Comparison of ENCODE assay signal across 23 mouse cellular contexts in the genomic region with DNA sequence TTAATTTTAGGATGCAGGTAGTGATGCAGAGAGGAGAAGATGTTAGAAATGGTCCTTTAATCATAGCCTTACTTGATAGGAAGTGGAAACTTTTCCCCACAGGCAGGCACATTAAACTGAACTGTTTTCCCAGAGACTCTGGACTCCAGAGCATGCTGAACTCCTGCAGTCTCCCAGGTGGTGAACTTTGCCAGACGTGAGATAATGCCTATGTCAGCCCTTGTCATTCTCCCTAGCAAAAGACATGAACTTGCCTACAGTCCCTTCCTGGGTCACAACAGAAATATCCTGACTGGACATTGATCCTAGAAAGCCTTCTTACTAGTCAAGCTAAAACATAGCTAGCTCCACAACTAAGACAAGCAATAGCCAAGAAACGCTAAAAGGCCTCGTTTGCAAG. TPM values are rescaled to one million over a fixed set of nuclear protein-coding genes. Genes with fewer than 3 reads are reported as not detected.
DNase-seq lines count a peak whose midpoint lies in the region; ATAC-seq lines count a peak whose summit lies in the region.
"Had no signal": no experiment of that assay in that cellular context is flagged by ENCODE, and none has a peak within 500 bp of the region (broad histone marks: within the 10 kb centered on the region; RNA-seq: fewer than 3 reads in every experiment).

No protein-coding gene starts in this region.

- WGBS in intestine, embryonic 16.5 days: 81% methylated on average over 3 of the region's 3 CpGs
- 80% methylated on average over 3 of the region's 3 CpGs for WGBS in intestine, embryonic 15.5 days
- 64% methylated on average over 3 of the region's 3 CpGs for WGBS in kidney, embryonic 16.5 days

- no peaks in the 10 kb centered on the region for H3K4me1 ChIP-seq in intestine, embryonic 16.5 days (ENCODE audit: control insufficient read depth, insufficient read depth, low read length)
- H3K4me1 ChIP-seq in intestine, embryonic 15.5 days (replicated peaks): no peaks in the 10 kb centered on the region
- H3K4me1 ChIP-seq in kidney, embryonic 16.5 days (ENCODE audit: insufficient read depth, low read length): no peaks in the 10 kb centered on the region
- H3K4me1 ChIP-seq: embryonic facial prominence, embryonic 13.5 days; forebrain, embryonic 12.5 days; heart, embryonic 15.5 days had no signal

- no peak overlapping the region for H3K27ac ChIP-seq in intestine, embryonic 16.5 days (ENCODE audit: low read length)
- H3K27ac ChIP-seq in intestine, embryonic 15.5 days: no peak overlapping the region
- no peak overlapping the region for H3K27ac ChIP-seq in kidney, embryonic 16.5 days (ENCODE audit: low read length)
- H3K27ac ChIP-seq: embryonic facial prominence, embryonic 13.5 days; forebrain, embryonic 12.5 days; heart, adult 2 months; heart, embryonic 15.5 days; hindbrain, embryonic 10.5 days had no signal

- H3K9me3 ChIP-seq in intestine, embryonic 16.5 days (ENCODE audit: control insufficient read depth, low read length): no peaks in the 10 kb centered on the region
- no peaks in the 10 kb centered on the region for H3K9me3 ChIP-seq in intestine, embryonic 15.5 days
- H3K9me3 ChIP-seq in kidney, embryonic 16.5 days (ENCODE audit: low read length): no peaks in the 10 kb centered on the region
- H3K9me3 ChIP-seq: embryonic facial prominence, embryonic 13.5 days; forebrain, embryonic 12.5 days; heart, embryonic 15.5 days; hindbrain, embryonic 10.5 days had no signal

- no peaks in the 10 kb centered on the region for H3K36me3 ChIP-seq in intestine, embryonic 16.5 days (ENCODE audit: control insufficient read depth, insufficient read depth, low read length)
- H3K36me3 ChIP-seq in intestine, embryonic 15.5 days: no peaks in the 10 kb centered on the region
- no peaks in the 10 kb centered on the region for H3K36me3 ChIP-seq in kidney, embryonic 16.5 days (ENCODE audit: insufficient read depth, low read length)
- H3K36me3 ChIP-seq: embryonic facial prominence, embryonic 13.5 days; forebrain, embryonic 12.5 days; G1E; heart, embryonic 15.5 days; hindbrain, embryonic 10.5 days had no signal

- no peak overlapping the region for H3K9ac ChIP-seq in intestine, embryonic 16.5 days (ENCODE audit: low read depth, low read length)
- no peak overlapping the region for H3K9ac ChIP-seq in intestine, embryonic 15.5 days
- H3K9ac ChIP-seq in kidney, embryonic 16.5 days (replicated peaks; ENCODE audit: low read length): no peak overlapping the region
- H3K9ac ChIP-seq: embryonic facial prominence, embryonic 13.5 days; forebrain, embryonic 12.5 days; heart, embryonic 15.5 days had no signal

- no peak overlapping the region for H3K4me3 ChIP-seq in intestine, embryonic 16.5 days (ENCODE audit: low read length)
- H3K4me3 ChIP-seq in intestine, embryonic 15.5 days (replicated peaks): no peak overlapping the region
- no peak overlapping the region for H3K4me3 ChIP-seq in kidney, embryonic 16.5 days (ENCODE audit: low read length)
- H3K4me3 ChIP-seq: embryonic facial prominence, embryonic 13.5 days; forebrain, embryonic 12.5 days; heart, adult 2 months; heart, embryonic 15.5 days; hindbrain, embryonic 10.5 days had no signal

- peak; percentile 74 to 76 for DNase-seq in kidney, adult 8-10 months
- peak; percentile 41 for DNase-seq in kidney, postnatal 14 days
- DNase-seq in layer of hippocampus, adult 9-11 months: no peak
- DNase-seq in embryo, embryonic 9.5 days (ENCODE audit: extremely low spot score): no peak
- DNase-seq: adrenal gland, adult 8-10 months; adrenal gland, postnatal 36 days; cerebellum, adult 2 months; cerebellum, postnatal 10 days; gastrocnemius, postnatal 14 days; heart, adult 2 months had no signal

- H3K4me2 ChIP-seq in intestine, embryonic 16.5 days (ENCODE audit: low read depth, low read length): no peak overlapping the region
- no peak overlapping the region for H3K4me2 ChIP-seq in intestine, embryonic 15.5 days (replicated peaks)
- no peak overlapping the region for H3K4me2 ChIP-seq in kidney, embryonic 16.5 days (replicated peaks; ENCODE audit: low read depth, low read length)
- H3K4me2 ChIP-seq: embryonic facial prominence, embryonic 13.5 days; forebrain, embryonic 12.5 days; heart, embryonic 11.5 days; heart, embryonic 15.5 days had no signal

- peak; percentile 68; the same call in 1 of the 2 replicates for ATAC-seq in intestine, embryonic 16.5 days
- ATAC-seq in intestine, embryonic 15.5 days: no peak
- no peak for ATAC-seq in kidney, embryonic 16.5 days (ENCODE audit: low FRiP score, low TSS enrichment)
- ATAC-seq: CD4-positive, CD25-positive, alpha-beta regulatory T cell, adult 4 months; forebrain, embryonic 16.5 days had no signal

- no peaks in the 10 kb centered on the region for H3K27me3 ChIP-seq in intestine, embryonic 16.5 days (replicated peaks; ENCODE audit: control insufficient read depth, insufficient read depth, low read length)
- H3K27me3 ChIP-seq in intestine, embryonic 15.5 days (replicated peaks): no peaks in the 10 kb centered on the region
- H3K27me3 ChIP-seq in kidney, embryonic 16.5 days (ENCODE audit: insufficient read depth, low read length): no peaks in the 10 kb centered on the region; the same call in 1 of the 2 replicates
- H3K27me3 ChIP-seq: embryonic facial prominence, embryonic 13.5 days; forebrain, embryonic 12.5 days; heart, embryonic 15.5 days had no signal

RNA-seq across cellular contexts. Expression of gene Bcl6, which starts 22.7 kb away (rescaled TPM):
- polyA plus RNA-seq in intestine, embryonic 16.5 days (2015; fragmentation: Nextera tagmentation; extraction: Ambion mirVana): 1.2 TPM in 2 replicates
- 0.90 and 0.91 TPM in 2 replicates for polyA plus RNA-seq in intestine, embryonic 15.5 days (2015; fragmentation: Nextera tagmentation; extraction: Ambion mirVana)
- 0.84 and 0.94 TPM in 2 replicates for polyA plus RNA-seq in kidney, embryonic 16.5 days (2015; fragmentation: Nextera tagmentation; extraction: Ambion mirVana)
- polyA plus RNA-seq: G1E had no signal

RNA-seq across cellular contexts. Expression of gene Gm37419, which starts 23.0 kb away (rescaled TPM):
- not detected in 2 replicates for polyA plus RNA-seq in intestine, embryonic 16.5 days (2015; fragmentation: Nextera tagmentation; extraction: Ambion mirVana)
- polyA plus RNA-seq in intestine, embryonic 15.5 days (2015; fragmentation: Nextera tagmentation; extraction: Ambion mirVana): not detected in 2 replicates
- not detected in 2 replicates for polyA plus RNA-seq in kidney, embryonic 16.5 days (2015; fragmentation: Nextera tagmentation; extraction: Ambion mirVana)
- polyA plus RNA-seq: CD4-positive, CD25-positive, alpha-beta regulatory T cell, adult 4 months; cerebellum, adult 2 months; embryonic facial prominence, embryonic 13.5 days; forebrain, embryonic 12.5 days; forebrain, embryonic 16.5 days; frontal cortex, adult 2 months; G1E; gonadal fat pad, adult 2 months; heart, adult 2 months; heart, embryonic 11.5 days; heart, embryonic 15.5 days; hindbrain, embryonic 10.5 days had no signal

Comparison
In these comparisons a context has a peak if more than half of its experiments do, and no peak if none do; other contexts are left out.
1. DNase-seq: peak in kidney, adult 8-10 months (2 of 2) and kidney, postnatal 14 days (single experiment); none in layer of hippocampus, adult 9-11 months (single experiment) and embryo, embryonic 9.5 days (single experiment).